Mouse (Mus musculus): ENCODE measurements around the gene Olfr573-ps1.

DNA sequence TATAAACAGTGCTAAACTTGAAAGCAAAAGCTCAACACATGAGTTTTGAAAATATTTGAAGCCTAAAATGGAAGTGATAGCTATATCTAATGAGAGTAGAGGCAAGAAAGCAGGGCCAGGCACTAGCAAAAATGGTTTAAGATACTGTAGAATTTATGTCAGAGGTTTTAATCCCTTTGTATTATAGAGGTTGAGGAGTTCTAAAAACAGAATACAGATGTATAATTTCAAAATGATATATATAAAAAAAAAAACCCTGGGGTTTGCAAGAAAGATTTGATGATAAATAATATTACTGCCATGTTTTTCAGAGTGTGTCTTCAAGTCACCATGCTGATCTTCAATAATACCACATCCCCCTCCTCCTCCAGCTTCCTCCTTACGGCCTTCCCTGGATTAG lies 5.8 kb upstream of the Olfr573-ps1 start, which contains the start of gene Olfr574:
- TF ChIP-seq POLR2A (IDR thresholded peaks at IDR 0.05; ENCODE audit: borderline replicate concordance, insufficient read depth, low read length) (no peak), CTCF (IDR thresholded peaks at IDR 0.05; ENCODE audit: borderline replicate concordance, insufficient read depth, low read depth, low read length) (no peak)

Data from cerebellum, adult 2 months (tissue).